Mouse (Mus musculus) ES-E14 (cell line): ENCODE results near the gene Hist1h1e. TPM values are rescaled to one million over a fixed set of nuclear protein-coding genes. Genes with fewer than 3 reads are reported as not detected.
A peak's percentile ranks its signal among the peaks of the same experiment; 100 is the strongest.

ENCODE experiments used
- DNase-seq: peaks from one replicate; pipeline ENCODE4 v3.0.0-alpha.2; 2013; ENCODE audit warnings: low read depth, low spot score
- H3K27ac ChIP-seq: 2 replicates; pipeline ENCODE4 v1.5.1; 2012; ENCODE audit warnings: low read depth, mild to moderate bottlenecking, low read length, moderate library complexity, mixed read lengths; ENCODE audit not compliant: poor library complexity, insufficient read depth, severe bottlenecking
- H3K36me3 ChIP-seq: 2 replicates; pipeline ENCODE4 v1.6.1; 2012; ENCODE audit warnings: mild to moderate bottlenecking, low read length, moderate library complexity, mixed read lengths; ENCODE audit not compliant: control insufficient read depth, poor library complexity, insufficient read depth, severe bottlenecking
- H3K4me1 ChIP-seq, 2 experiments: fragments of 150-350 bp in 1 of 2; sonication (generic) in 1 of 2; 2 replicates each; pipeline ENCODE4 v1.6.1; 2012; ENCODE audit warnings: low read length in 2 of 2, mild to moderate bottlenecking in 1 of 2, mixed read lengths in 1 of 2; ENCODE audit not compliant: control insufficient read depth in 2 of 2, insufficient read depth in 2 of 2, poor library complexity in 1 of 2
- H3K4me3 ChIP-seq, 2 experiments: fragments of 150-350 bp in 1 of 2; sonication (generic) in 1 of 2; 2 replicates each; pipeline ENCODE4 v1.5.1; 2012; ENCODE audit warnings: low read length in 2 of 2, low read depth in 1 of 2, mild to moderate bottlenecking in 1 of 2, mixed read lengths in 1 of 2; ENCODE audit not compliant: insufficient read depth in 1 of 2, poor library complexity in 1 of 2, severe bottlenecking in 1 of 2
- H3K9ac ChIP-seq: 2 replicates; pipeline ENCODE4 v1.6.1; 2012; ENCODE audit warnings: low read depth, mild to moderate bottlenecking, low read length, mixed read lengths; ENCODE audit not compliant: poor library complexity, insufficient read depth, severe bottlenecking
- H3K9me3 ChIP-seq: fragments of 150-350 bp; sonication (generic); 2 replicates; pipeline ENCODE4 v1.6.1; 2012; ENCODE audit warnings: low read depth, mild to moderate bottlenecking, low read length; ENCODE audit not compliant: control insufficient read depth, insufficient read depth
- CHD2 ChIP-seq: IDR thresholded peaks from 2 replicates; pipeline ENCODE4 v1.6.1; 2014; ENCODE audit warnings: mild to moderate bottlenecking, low read depth, low read length, inconsistent platforms
- HCFC1 ChIP-seq: IDR thresholded peaks from 2 replicates; pipeline ENCODE4 v1.6.1; 2012; ENCODE audit warnings: low read length, inconsistent platforms, borderline replicate concordance; ENCODE audit not compliant: insufficient read depth
- MAFK ChIP-seq: IDR thresholded peaks from 2 replicates; pipeline ENCODE4 v1.6.1; 2014; ENCODE audit warnings: mild to moderate bottlenecking, low read depth, low read length, inconsistent platforms; ENCODE audit not compliant: insufficient read depth
- ZC3H11A ChIP-seq: IDR thresholded peaks from 2 replicates; pipeline ENCODE4 v1.6.1; 2012; ENCODE audit warnings: low read depth, mild to moderate bottlenecking, inconsistent platforms, low read length, borderline replicate concordance
- ZNF384 ChIP-seq: IDR thresholded peaks from 2 replicates; pipeline ENCODE4 v1.6.1; 2012; ENCODE audit warnings: low read depth, low read length, inconsistent platforms
- in situ Hi-C, 2 experiments: fragments of 600-800 bp; cut with MboI; formaldehyde crosslinking; loops; one replicate each; pipeline ENCODE4 v1.15.1; 2025; ENCODE audit warnings: low sequenced_read_pairs in 2 of 2, inconsistent platforms in 1 of 2; ENCODE audit not compliant: unreplicated experiment in 2 of 2
- total RNA-seq: library from RNA; depleted of rRNA; stranded (reverse); fragments of 300-350 nt; gene quantifications from 2 replicates; pipeline ENCODE4 v1.2.3, GENCODE M21; 2012

The Hist1h1e gene
- total RNA-seq, 1 experiment, result 207 TPM

- in situ Hi-C loops, result no loop called here
- no peak overlapping the region for H3K27ac ChIP-seq
Measured at GRCm38 (mm10) chr13:23622861-23623450, 598 bp upstream of the Hist1h1e start.

DNA sequence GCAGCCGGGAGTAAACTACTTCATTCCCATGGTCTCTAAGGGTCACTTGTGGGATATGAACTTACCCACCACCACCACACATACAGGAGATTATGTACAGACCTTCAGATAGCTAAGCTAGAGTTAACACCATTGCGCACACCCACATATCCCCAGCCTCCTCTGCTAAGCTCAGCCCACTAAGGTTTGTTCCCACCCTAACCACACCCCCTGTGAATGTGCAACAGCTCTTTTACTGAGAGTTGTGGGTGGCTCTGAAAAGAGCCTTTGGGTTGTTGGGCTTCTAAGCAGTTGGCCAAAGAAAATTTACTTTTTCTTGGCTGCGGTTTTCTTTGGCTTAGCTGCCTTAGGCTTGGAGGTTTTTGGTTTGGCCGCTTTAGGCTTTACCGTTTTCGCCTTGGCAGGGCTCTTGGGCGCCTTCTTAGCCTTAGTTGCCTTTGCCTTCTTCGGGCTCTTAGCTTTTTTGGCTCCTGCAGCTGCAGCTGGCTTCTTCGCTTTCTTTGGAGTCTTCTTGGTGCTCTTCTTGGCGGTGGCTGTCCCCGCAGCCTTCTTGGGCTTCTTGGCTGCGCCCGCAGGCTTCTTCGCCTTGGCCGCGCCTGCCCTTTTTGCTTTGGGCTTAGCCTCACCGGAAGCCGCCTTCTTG lies 705 bp downstream of the Hist1h1e start:
- TF ChIP-seq CHD2 (peak; percentile 50; the same call in 1 of the 2 replicates), HCFC1 (no peak)
- no peaks in the 10 kb centered on the region for H3K4me1 ChIP-seq
- DNase-seq, result peak; percentile 77
- H3K9ac ChIP-seq, result peak overlapping the region; percentile 76
- in situ Hi-C loops, result no loop called here
- H3K9me3 ChIP-seq, result no peaks in the 10 kb centered on the region
- H3K4me3 ChIP-seq, result peak overlapping the region; percentile 66 to 77
- H3K36me3 ChIP-seq, result no peaks in the 10 kb centered on the region
- H3K27ac ChIP-seq, result peak overlapping the region; percentile 68; the same call in 1 of the 2 replicates

More at GRCm38 (mm10) chr13:23622861-23623450, 598 bp upstream of the Hist1h1e start:
- Histone ChIP-seq H3K36me3 (no peaks in the 10 kb centered on the region), H3K4me3 (peak overlapping the region; percentile 66 to 77; a peak in 3 of 4 replicates), H3K9ac (no peak overlapping the region), H3K9me3 (no peaks in the 10 kb centered on the region), H3K4me1 (no peaks in the 10 kb centered on the region)
- TF ChIP-seq MAFK, result no peak
- TF ChIP-seq HCFC1, result no peak
- no peak for TF ChIP-seq CHD2
- TF ChIP-seq ZC3H11A, result no peak
- TF ChIP-seq ZNF384, result no peak
- DNase-seq, result no peak

- in situ Hi-C loops, result no loop called here
- Histone ChIP-seq H3K36me3 (no peaks in the 10 kb centered on the region), H3K4me3 (peak within 1 kb of the TSS; percentile 66 to 77), H3K9me3 (no peaks in the 10 kb centered on the region), H3K4me1 (no peaks in the 10 kb centered on the region), H3K9ac (peak within 1 kb of the TSS; percentile 76), H3K27ac (peak within 1 kb of the TSS; percentile 68; the same call in 1 of the 2 replicates)
- no peak for TF ChIP-seq HCFC1
- no peak for TF ChIP-seq MAFK
- no peak; the same call in 1 of the 2 replicates for TF ChIP-seq CHD2
- peak; percentile 76 for DNase-seq
Measured at GRCm38 (mm10) chr13:23620733-23621531, 1.4 kb downstream of the Hist1h1e start, which contains the start of gene Hist1h2be. Gene Hist1h2be, minus strand, starts transcription at chr13:23621124.

GRCm38 (mm10) chr13:23620056-23620732 lies 2.2 kb downstream of the Hist1h1e start:
- no peak overlapping the region for H3K27ac ChIP-seq
- DNase-seq, result no peak
- peak overlapping the region; percentile 36 to 57 for H3K4me3 ChIP-seq
- TF ChIP-seq MAFK (no peak), CHD2 (no peak), ZNF384 (no peak), HCFC1 (no peak), ZC3H11A (no peak)
- H3K9me3 ChIP-seq, result no peaks in the 10 kb centered on the region
- no peaks in the 10 kb centered on the region for H3K36me3 ChIP-seq
- in situ Hi-C loops, result no loop called here
- H3K9ac ChIP-seq, result peak overlapping the region; percentile 40; the same call in 1 of the 2 replicates
- no peaks in the 10 kb centered on the region for H3K4me1 ChIP-seq
